Mouse (Mus musculus) small intestine, adult 2 months (tissue): ENCODE measurements around the gene Batf.

ENCODE experiments used
- CTCF ChIP-seq: fragments of 200-500 bp; IDR thresholded peaks from 2 replicates; pipeline ENCODE4 v1.5.1; 2012; ENCODE audit warnings: low read depth, mild to moderate bottlenecking, control low read depth, inconsistent platforms, low read length, moderate library complexity, mixed read lengths; ENCODE audit not compliant: insufficient replicate concordance, insufficient read length; ENCODE audit errors: extremely low read depth
- POLR2A ChIP-seq: fragments of 200-500 bp; IDR thresholded peaks from 2 replicates; pipeline ENCODE4 v1.6.1; 2012; ENCODE audit warnings: low read depth, mild to moderate bottlenecking, control low read depth, inconsistent platforms, low read length, moderate library complexity

- TF ChIP-seq CTCF, result no peak
- no peak for TF ChIP-seq POLR2A
Measured at GRCm38 (mm10) chr12:85641564-85641931, 44.9 kb upstream of the Batf start.
